Mouse (Mus musculus) brain, embryonic 14.5 days (tissue): ENCODE results near the gene Trpv2.

ENCODE experiments used
- CTCF ChIP-seq: fragments of 200-500 bp; IDR thresholded peaks from 2 replicates; pipeline ENCODE4 v1.5.1; 2012; ENCODE audit warnings: inconsistent platforms, mild to moderate bottlenecking, moderate library complexity, borderline replicate concordance; ENCODE audit not compliant: insufficient read depth, insufficient read length; ENCODE audit errors: extremely low read depth
- POLR2A ChIP-seq: fragments of 200-500 bp; IDR thresholded peaks from 2 replicates; pipeline ENCODE4 v1.6.1; 2012; ENCODE audit warnings: mild to moderate bottlenecking, inconsistent platforms, borderline replicate concordance; ENCODE audit not compliant: poor library complexity, insufficient read depth, insufficient read length, severe bottlenecking; ENCODE audit errors: extremely low read depth

GRCm38 (mm10) chr11:62642023-62642844 is 67.9 kb downstream of the Trpv2 start:
- no peak for TF ChIP-seq CTCF
- no peak for TF ChIP-seq POLR2A
